In the genomic region with DNA sequence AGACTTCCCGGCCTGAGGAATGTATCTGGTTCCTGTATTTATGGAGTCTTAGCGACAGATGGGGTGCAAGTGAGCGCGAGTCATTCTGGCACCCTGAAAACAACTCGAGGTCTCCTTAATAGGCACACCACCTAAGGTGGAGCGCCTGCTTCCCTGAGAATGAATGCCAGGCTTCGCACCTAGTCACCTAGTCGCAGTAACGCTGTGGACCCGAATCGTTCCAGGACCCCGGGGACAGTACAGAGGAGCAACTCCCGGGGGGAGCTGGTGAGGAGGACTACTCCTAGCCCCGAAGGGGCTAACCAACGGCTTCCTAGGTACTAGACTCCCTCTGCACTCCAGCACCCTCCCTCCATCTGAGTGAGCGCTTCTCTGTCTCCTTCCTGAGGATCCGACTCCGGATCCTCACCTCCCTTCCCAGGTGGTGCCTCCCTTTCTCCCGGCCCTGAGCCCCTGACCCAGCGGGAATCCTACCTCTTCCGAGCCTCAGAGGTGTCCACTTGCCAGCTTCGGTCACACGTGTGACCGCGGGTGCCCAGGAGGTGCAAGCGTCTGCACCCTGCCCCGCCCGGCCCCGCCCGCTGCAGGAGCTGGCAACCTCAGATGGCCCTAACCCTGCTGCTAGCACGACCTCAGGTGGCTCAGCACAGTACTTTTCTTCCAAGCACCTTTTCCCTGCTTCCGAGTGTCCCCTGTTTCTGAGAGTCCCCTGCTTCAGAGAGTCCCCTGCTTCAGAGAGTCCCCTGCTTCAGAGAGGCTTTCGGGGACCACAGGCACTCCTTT, we compare ENCODE assay signal across 8 mouse cellular contexts. TPM values are rescaled to one million over a fixed set of nuclear protein-coding genes. Genes with fewer than 3 reads are reported as not detected.
DNase-seq lines count a peak whose midpoint lies in the region; ATAC-seq and TF ChIP-seq lines count a peak whose summit lies in the region.

Gene Tmem45b (minus strand): TSS at position 771 of the 783 bp plus-strand sequence.

- H3K9me3 ChIP-seq in forebrain, postnatal 0 days (ENCODE audit: low read length) = no peaks in the 10 kb centered on the region
- H3K9me3 ChIP-seq in stomach, postnatal 0 days (ENCODE audit: control insufficient read depth, low read length) = no peaks in the 10 kb centered on the region

- peak within 1 kb of the TSS; percentile 32 for H3K4me2 ChIP-seq in forebrain, postnatal 0 days (ENCODE audit: low read depth)
- H3K4me2 ChIP-seq in stomach, postnatal 0 days (replicated peaks; ENCODE audit: low read depth) = peak within 1 kb of the TSS; percentile 52

- no peaks in the 10 kb centered on the region for H3K36me3 ChIP-seq in thymus, adult 2 months (ENCODE audit: control insufficient read depth, insufficient read depth, low read length)
- no peaks in the 10 kb centered on the region for H3K36me3 ChIP-seq in forebrain, postnatal 0 days (ENCODE audit: insufficient read depth)
- no peaks in the 10 kb centered on the region for H3K36me3 ChIP-seq in stomach, postnatal 0 days (ENCODE audit: control insufficient read depth, insufficient read depth, low read length)

- H3K4me1 ChIP-seq in thymus, adult 2 months (replicated peaks; ENCODE audit: control insufficient read depth, insufficient read depth, low read length) = no peaks in the 10 kb centered on the region
- no peaks in the 10 kb centered on the region for H3K4me1 ChIP-seq in forebrain, postnatal 0 days (ENCODE audit: insufficient read depth)
- no peaks in the 10 kb centered on the region for H3K4me1 ChIP-seq in stomach, postnatal 0 days (replicated peaks; ENCODE audit: control insufficient read depth, insufficient read depth)

- TF ChIP-seq POLR2A in thymus, adult 2 months (IDR thresholded peaks at IDR 0.05; ENCODE audit: control insufficient read depth, extremely low read depth, insufficient read depth, low read length, poor library complexity) = no peak

- 13% methylated on average over 33 of the region's 33 CpGs for WGBS in thymus, adult 2 months
- WGBS in forebrain, postnatal 0 days = 9% methylated on average over 33 of the region's 33 CpGs
- WGBS in stomach, postnatal 0 days = 5% methylated on average over 31 of the region's 33 CpGs

- no peaks in the 10 kb centered on the region; the same call in 1 of the 2 replicates for H3K27me3 ChIP-seq in thymus, adult 2 months (ENCODE audit: control insufficient read depth, insufficient read depth, low read length)
- H3K27me3 ChIP-seq in forebrain, postnatal 0 days (ENCODE audit: insufficient read depth, low read length) = peaks cover 7% of the 10 kb centered on the region; the same call in 1 of the 2 replicates
- no peaks in the 10 kb centered on the region for H3K27me3 ChIP-seq in stomach, postnatal 0 days (ENCODE audit: control insufficient read depth, insufficient read depth, low read length)

- TF ChIP-seq CTCF in thymus, adult 2 months (IDR thresholded peaks at IDR 0.05; ENCODE audit: borderline replicate concordance, control insufficient read depth, extremely low read depth, insufficient read depth, low read length, poor library complexity) = no peak
- no peak for TF ChIP-seq CTCF in forebrain, postnatal 0 days (IDR thresholded peaks at IDR 0.05; ENCODE audit: low read depth)
- peak; percentile 63 for TF ChIP-seq CTCF in stomach, postnatal 0 days (IDR thresholded peaks at IDR 0.05; ENCODE audit: low read depth)

- TF ChIP-seq EP300 in stomach, postnatal 0 days (optimal IDR thresholded peaks at IDR 0.05) = no peak

- no peak within 1 kb of the TSS for H3K4me3 ChIP-seq in thymus, adult 2 months (ENCODE audit: control insufficient read depth, insufficient read depth, low read length)
- H3K4me3 ChIP-seq in forebrain, postnatal 0 days (ENCODE audit: low read depth, low read length) = no peak within 1 kb of the TSS
- H3K4me3 ChIP-seq in stomach, postnatal 0 days (ENCODE audit: low read depth, low read length) = peak within 1 kb of the TSS; percentile 43

- H3K9ac ChIP-seq in forebrain, postnatal 0 days = no peak within 1 kb of the TSS
- peak within 1 kb of the TSS; percentile 53 for H3K9ac ChIP-seq in stomach, postnatal 0 days (ENCODE audit: low read length)

- H3K27ac ChIP-seq in thymus, adult 2 months (ENCODE audit: control insufficient read depth, insufficient read depth, low read length) = no peak within 1 kb of the TSS
- no peak within 1 kb of the TSS for H3K27ac ChIP-seq in forebrain, postnatal 0 days (ENCODE audit: low read depth, low read length)
- H3K27ac ChIP-seq in stomach, postnatal 0 days (replicated peaks) = peak within 1 kb of the TSS; percentile 73

- no peak for ATAC-seq in forebrain, postnatal 0 days
- peak; percentile 92 for ATAC-seq in stomach, postnatal 0 days (ENCODE audit: low FRiP score, low TSS enrichment)
- ATAC-seq in CD4-positive, CD25-positive, alpha-beta regulatory T cell, adult 4 months = no peak

- no peak for DNase-seq in thymus, adult 2 months
- no peak for DNase-seq in thymus, postnatal 14 days
- no peak for DNase-seq in forebrain, postnatal 0 days
- peak; percentile 26 to 41 for DNase-seq in kidney, postnatal 4 days
- peak; percentile 84 for DNase-seq in stomach, postnatal 0 days (ENCODE audit: low spot score)
- no peak for DNase-seq in thymus, postnatal 25 days
- DNase-seq in ovary, postnatal 10 days (ENCODE audit: low spot score) = no peak

RNA-seq across cellular contexts. Expression of gene Tmem45b, which starts in this region (rescaled TPM):
- 21.8 and 24.0 TPM in 2 replicates for polyA plus RNA-seq in thymus, adult 2 months (2012; rRNA removed)
- total RNA-seq in forebrain, postnatal 0 days (2014; rRNA removed) = 0.31 TPM in 1 of 2 replicates, not detected in the other
- 0.13 TPM in 2 replicates for polyA plus RNA-seq in forebrain, postnatal 0 days (2015; fragmentation: Nextera tagmentation; extraction: Ambion mirVana)
- 106 and 110 TPM in 2 replicates for polyA plus RNA-seq in stomach, postnatal 0 days (2015; fragmentation: Nextera tagmentation; extraction: Ambion mirVana)
- not detected for polyA plus RNA-seq in CD4-positive, CD25-positive, alpha-beta regulatory T cell, adult 4 months (2017; shearing (Covaris generic))

Comparison
In these comparisons a context has a peak if more than half of its experiments do, and no peak if none do; other contexts are left out.
1. RNA of gene Tmem45b (polyA plus RNA-seq): 106 to 110 TPM in stomach, postnatal 0 days and 21.8 to 24.0 TPM in thymus, adult 2 months; 0.13 TPM in forebrain, postnatal 0 days and not detected in CD4-positive, CD25-positive, alpha-beta regulatory T cell, adult 4 months; every median in the first group is over 10 times any median in the second.
2. DNase-seq: peak in kidney, postnatal 4 days (2 of 2) and stomach, postnatal 0 days (single experiment); none in thymus, adult 2 months (single experiment), thymus, postnatal 14 days (single experiment), forebrain, postnatal 0 days (single experiment), thymus, postnatal 25 days (single experiment) and ovary, postnatal 10 days (single experiment).